Mouse (Mus musculus) forebrain, postnatal 0 days (tissue): ENCODE results near the gene Pmm1. TPM values are rescaled to one million over a fixed set of nuclear protein-coding genes. Genes with fewer than 3 reads are reported as not detected.

Experiments used
- ATAC-seq: fragments of 200-750 bp; cut with Nextera tagmentation; 2 replicates; pipeline ENCODE4 v1.8.0; 2017; ENCODE audit warnings: mild to moderate bottlenecking, moderate library complexity
- DNase-seq: peaks from one replicate; pipeline ENCODE4 v3.0.0-alpha.2; 2015
- H3K27ac ChIP-seq: fragments of 300-500 bp; sonication (generic); 2 replicates; pipeline ENCODE4 v1.5.1; 2014; ENCODE audit warnings: low read depth, mild to moderate bottlenecking, antibody characterized with exemption, low read length, moderate library complexity, mixed read lengths
- H3K27me3 ChIP-seq: fragments of 300-500 bp; sonication (generic); 2 replicates; pipeline ENCODE4 v1.6.1; 2014; ENCODE audit warnings: mild to moderate bottlenecking, low read length, mixed read lengths; ENCODE audit not compliant: insufficient read depth
- H3K36me3 ChIP-seq: fragments of 300-500 bp; sonication (generic); 2 replicates; pipeline ENCODE4 v1.6.1; 2014; ENCODE audit warnings: mild to moderate bottlenecking, moderate library complexity; ENCODE audit not compliant: insufficient read depth
- H3K4me1 ChIP-seq: fragments of 300-500 bp; sonication (generic); 2 replicates; pipeline ENCODE4 v1.6.1; 2014; ENCODE audit warnings: antibody characterized with exemption; ENCODE audit not compliant: insufficient read depth
- H3K4me2 ChIP-seq: fragments of 300-500 bp; sonication (generic); 2 replicates; pipeline ENCODE4 v1.6.1; 2014; ENCODE audit warnings: low read depth, mild to moderate bottlenecking, moderate library complexity
- H3K4me3 ChIP-seq: fragments of 300-500 bp; sonication (generic); 2 replicates; pipeline ENCODE4 v1.5.1; 2014; ENCODE audit warnings: low read depth, low read length, mixed read lengths
- H3K9ac ChIP-seq: fragments of 300-500 bp; sonication (generic); 2 replicates; pipeline ENCODE4 v1.6.1; 2014; ENCODE audit warnings: mild to moderate bottlenecking
- H3K9me3 ChIP-seq: fragments of 300-500 bp; sonication (generic); 2 replicates; pipeline ENCODE4 v1.6.1; 2016; ENCODE audit warnings: low read length
- CTCF ChIP-seq: sonication (generic); IDR thresholded peaks from 2 replicates; pipeline ENCODE4 v1.5.1; 2016; ENCODE audit warnings: antibody characterized with exemption, control low read depth, low read depth
- WGBS: fragments of 180-500 bp; shearing (Covaris S2); extraction: QIAGEN DNeasy Blood & Tissue Kit; methylation state at CpG from one replicate; pipeline ENCODE4 v1.1.7; 2014; 5-methylcytosine and 5-hydroxymethylcytosine counted together
- polyA plus RNA-seq: library from polyadenylated mRNA; unstranded; fragments of >200 nt; fragmentation: Nextera tagmentation; extraction: Ambion mirVana; gene quantifications from 2 replicates; pipeline ENCODE4 v1.2.1, GENCODE M21; 2015
- total RNA-seq: library from RNA; depleted of rRNA; stranded (reverse); fragments of >200 nt; gene quantifications from 2 replicates; pipeline ENCODE4 v1.2.3, GENCODE M21; 2014

Gene Pmm1
- total and polyA plus RNA-seq, 2 experiments from 2014 or later, result 132 to 162 TPM

DNA sequence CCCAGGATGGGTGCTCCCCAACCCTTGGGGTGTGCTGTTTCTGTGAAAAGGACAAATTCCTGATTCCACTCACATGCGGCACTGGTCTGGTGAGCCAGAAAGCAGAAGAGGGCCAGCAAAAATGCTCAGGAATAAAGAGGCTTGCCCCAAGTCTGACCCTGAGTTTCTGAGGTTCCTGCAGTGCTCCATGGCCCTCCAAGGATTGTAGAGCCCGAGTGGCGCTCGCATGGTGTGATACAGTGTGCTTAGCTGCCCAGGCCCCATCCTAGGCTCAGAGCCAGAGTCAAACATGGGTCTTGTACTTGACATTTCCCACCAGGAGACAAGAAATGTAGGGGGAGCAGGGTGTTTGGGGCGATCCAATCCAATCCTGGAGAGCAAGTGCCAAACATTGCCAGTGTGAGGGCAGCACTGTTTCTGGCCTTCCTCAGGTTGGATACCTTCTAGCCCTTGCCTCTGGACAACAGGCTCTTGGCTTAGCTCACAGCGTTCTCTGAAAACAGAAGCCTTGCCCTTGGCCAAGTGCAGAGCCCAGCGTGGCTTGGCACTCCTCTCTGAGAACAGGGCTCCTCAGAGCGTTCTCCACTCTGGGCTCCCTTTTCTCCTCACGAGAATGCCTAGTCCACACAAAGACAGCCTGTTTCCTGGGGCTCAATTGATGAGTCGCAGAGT lies 40.0 kb downstream of the Pmm1 start:
- Histone ChIP-seq H3K27ac (peak overlapping the region; percentile 71), H3K4me2 (no peak overlapping the region), H3K27me3 (no peaks in the 10 kb centered on the region), H3K4me1 (peaks cover 14% of the 10 kb centered on the region), H3K4me3 (no peak overlapping the region), H3K9me3 (no peaks in the 10 kb centered on the region), H3K36me3 (peaks cover 31% of the 10 kb centered on the region), H3K9ac (no peak overlapping the region)
- TF ChIP-seq CTCF, result no peak
- WGBS, result 61% methylated on average over 10 of the region's 10 CpGs
- DNase-seq (peak; percentile 37), ATAC-seq (peak; percentile 63)

- WGBS, result 85% methylated on average over 5 of the region's 5 CpGs
- no peak overlapping the region for H3K27ac ChIP-seq
- H3K9me3 ChIP-seq, result no peaks in the 10 kb centered on the region
- no peaks in the 10 kb centered on the region for H3K4me1 ChIP-seq
- no peak overlapping the region for H3K9ac ChIP-seq
- no peak for TF ChIP-seq CTCF
- peaks cover 47% of the 10 kb centered on the region for H3K36me3 ChIP-seq
- ATAC-seq (no peak), DNase-seq (no peak)
- H3K4me3 ChIP-seq, result no peak overlapping the region
- H3K4me2 ChIP-seq, result no peak overlapping the region
- no peaks in the 10 kb centered on the region for H3K27me3 ChIP-seq
Observed at GRCm38 (mm10) chr15:81919062-81919461, 41.7 kb downstream of the Pmm1 start.

- ATAC-seq (no peak), DNase-seq (peak; percentile 39)
- WGBS, result 52% methylated on average over 6 of the region's 6 CpGs
Observed at GRCm38 (mm10) chr15:81917621-81918463, 42.9 kb downstream of the Pmm1 start.

DNA sequence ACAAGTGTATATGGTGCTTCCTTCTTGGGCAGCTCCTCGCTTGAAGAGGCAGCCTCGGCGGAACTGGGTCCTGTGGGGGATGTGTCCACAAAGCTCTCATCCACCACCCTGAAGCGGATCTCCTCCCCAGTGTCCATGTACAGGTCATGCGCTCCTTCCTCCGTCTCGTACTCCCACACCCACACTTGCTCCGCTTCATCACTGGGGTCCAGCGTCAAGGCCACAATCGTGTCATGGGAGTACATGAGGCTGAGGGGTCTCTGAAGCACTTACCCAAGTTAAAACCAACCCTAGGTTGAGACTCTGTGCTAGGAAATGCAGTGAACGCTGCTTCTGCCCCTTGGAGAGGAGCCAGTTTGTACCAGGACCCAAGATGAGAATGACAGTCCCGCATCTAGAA lies 43.5 kb downstream of the Pmm1 start:
- no peaks in the 10 kb centered on the region for H3K4me1 ChIP-seq
- no peak overlapping the region for H3K4me3 ChIP-seq
- no peak for TF ChIP-seq CTCF
- no peaks in the 10 kb centered on the region for H3K27me3 ChIP-seq
- H3K4me2 ChIP-seq, result no peak overlapping the region
- ATAC-seq (no peak), DNase-seq (no peak)
- 91% methylated on average over 12 of the region's 12 CpGs for WGBS
- no peak overlapping the region for H3K27ac ChIP-seq
- H3K9me3 ChIP-seq, result no peaks in the 10 kb centered on the region
- peaks cover 61% of the 10 kb centered on the region for H3K36me3 ChIP-seq
- no peak overlapping the region for H3K9ac ChIP-seq

More at GRCm38 (mm10) chr15:81917621-81918463, 42.9 kb downstream of the Pmm1 start:
- H3K9ac ChIP-seq, result no peak overlapping the region
- peaks cover 55% of the 10 kb centered on the region for H3K36me3 ChIP-seq
- H3K4me2 ChIP-seq, result no peak overlapping the region
- H3K27me3 ChIP-seq, result no peaks in the 10 kb centered on the region
- no peak overlapping the region for H3K4me3 ChIP-seq
- peak; percentile 77 for TF ChIP-seq CTCF
- no peaks in the 10 kb centered on the region for H3K9me3 ChIP-seq
- H3K27ac ChIP-seq, result no peak overlapping the region
- no peaks in the 10 kb centered on the region for H3K4me1 ChIP-seq

- DNase-seq, result no peak
- ATAC-seq, result no peak
- Histone ChIP-seq H3K9ac (no peak overlapping the region), H3K4me2 (no peak overlapping the region), H3K27ac (no peak overlapping the region), H3K4me1 (no peaks in the 10 kb centered on the region), H3K27me3 (no peaks in the 10 kb centered on the region), H3K4me3 (no peak overlapping the region), H3K9me3 (no peaks in the 10 kb centered on the region), H3K36me3 (peaks cover 66% of the 10 kb centered on the region)
- TF ChIP-seq CTCF, result no peak
- 80% methylated on average over 5 of the region's 5 CpGs for WGBS
Observed at GRCm38 (mm10) chr15:81915663-81916062, 45.1 kb downstream of the Pmm1 start.

DNA sequence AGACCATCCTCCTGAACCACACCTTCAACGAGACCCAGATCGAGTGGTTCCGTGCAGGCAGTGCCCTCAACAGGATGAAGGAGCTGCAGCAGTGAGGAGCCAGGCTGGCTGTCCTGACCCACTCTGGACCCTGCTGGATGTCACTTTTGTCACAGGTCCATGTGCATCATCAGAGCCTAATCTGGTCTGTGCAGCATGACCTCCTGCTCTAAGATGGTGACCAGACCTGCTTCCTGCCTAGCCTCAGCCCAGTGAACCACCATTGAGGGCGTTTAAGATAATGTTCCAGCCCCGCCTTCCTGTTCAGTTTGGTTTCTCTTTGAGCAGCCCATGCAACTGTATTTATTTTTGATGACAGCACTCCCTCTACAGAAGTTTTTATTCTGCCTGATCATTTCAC lies 46.1 kb downstream of the Pmm1 start:
- 87% methylated on average over 5 of the region's 5 CpGs for WGBS
- Histone ChIP-seq H3K9ac (no peak overlapping the region), H3K9me3 (no peaks in the 10 kb centered on the region), H3K4me1 (no peaks in the 10 kb centered on the region), H3K36me3 (peaks cover 76% of the 10 kb centered on the region), H3K27ac (no peak overlapping the region), H3K4me3 (no peak overlapping the region), H3K4me2 (no peak overlapping the region), H3K27me3 (no peaks in the 10 kb centered on the region)
- no peak for TF ChIP-seq CTCF
- DNase-seq (no peak), ATAC-seq (no peak)

- no peak overlapping the region for H3K4me3 ChIP-seq
- no peaks in the 10 kb centered on the region for H3K4me1 ChIP-seq
- H3K27ac ChIP-seq, result no peak overlapping the region
- no peaks in the 10 kb centered on the region for H3K27me3 ChIP-seq
- peaks cover 87% of the 10 kb centered on the region for H3K36me3 ChIP-seq
- ATAC-seq, result no peak
- no peaks in the 10 kb centered on the region for H3K9me3 ChIP-seq
- H3K9ac ChIP-seq, result no peak overlapping the region
- no peak overlapping the region for H3K4me2 ChIP-seq
- TF ChIP-seq CTCF, result no peak
- DNase-seq, result no peak
- 79% methylated on average over 2 of the region's 2 CpGs for WGBS
Observed at GRCm38 (mm10) chr15:81912498-81912897, 48.2 kb downstream of the Pmm1 start.
